Mouse (Mus musculus): ENCODE results near the gene Rassf3. TPM values are rescaled to one million over a fixed set of nuclear protein-coding genes. Genes with fewer than 3 reads are reported as not detected.
A peak's percentile ranks its signal among the peaks of the same experiment; 100 is the strongest.

The Rassf3 gene
- polyA plus RNA-seq, 1 experiment, result 15.5 TPM

DNA sequence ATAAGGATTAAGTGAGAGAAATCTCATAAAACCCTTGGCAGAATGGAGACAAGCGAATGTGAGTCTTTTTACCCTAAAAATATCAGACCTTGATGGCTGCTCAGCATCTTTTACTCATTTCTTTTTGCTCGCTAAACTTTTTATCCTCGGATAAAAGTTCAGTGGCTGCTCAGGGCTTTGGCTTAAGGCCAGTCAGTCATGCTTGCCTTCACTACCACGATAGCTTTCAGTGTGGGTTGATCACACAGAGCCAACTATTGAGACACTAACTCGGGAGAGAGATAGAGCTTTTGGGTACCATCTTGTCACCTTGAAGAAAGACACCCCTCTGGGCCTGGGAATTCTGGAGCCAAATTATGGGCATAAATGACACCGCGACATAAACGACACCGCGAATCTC, 5.0 kb upstream of the Rassf3 start:
- DNase-seq, result no peak
- TF ChIP-seq CTCF (IDR thresholded peaks at IDR 0.05; ENCODE audit: borderline replicate concordance, control insufficient read depth, extremely low read depth, insufficient read depth, low read length, poor library complexity) (no peak), POLR2A (IDR thresholded peaks at IDR 0.05; ENCODE audit: control insufficient read depth, extremely low read depth, insufficient read depth, low read length, poor library complexity) (no peak)
- Histone ChIP-seq H3K4me3 (ENCODE audit: control insufficient read depth, insufficient read depth, low read length) (no peak overlapping the region), H3K4me1 (replicated peaks; ENCODE audit: control insufficient read depth, insufficient read depth, low read length) (peaks cover 3% of the 10 kb centered on the region), H3K27ac (ENCODE audit: control insufficient read depth, insufficient read depth, low read length) (no peak overlapping the region), H3K36me3 (ENCODE audit: control insufficient read depth, insufficient read depth, low read length) (no peaks in the 10 kb centered on the region), H3K27me3 (ENCODE audit: control insufficient read depth, insufficient read depth, low read length) (no peaks in the 10 kb centered on the region)
- WGBS, result 95% methylated on average over 10 of the region's 10 CpGs

DNA sequence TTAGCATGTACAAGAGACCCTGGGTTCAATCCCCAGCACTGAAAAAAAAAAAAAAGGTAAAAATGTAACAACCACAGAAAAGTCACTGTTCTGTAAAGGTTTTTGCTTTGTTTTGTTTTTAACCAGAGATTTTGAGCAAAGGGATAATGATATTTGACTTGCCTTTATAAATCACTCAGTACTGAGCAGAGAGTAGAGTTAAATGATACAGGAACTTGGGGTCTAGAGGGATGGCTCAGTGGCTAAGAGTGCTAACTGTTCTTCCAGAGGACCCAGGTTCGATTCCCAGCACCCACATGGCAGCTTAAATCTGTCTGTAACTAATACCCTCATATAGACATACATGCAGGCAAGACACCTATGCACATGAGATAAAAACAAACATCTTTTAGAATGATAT, 3.8 kb upstream of the Rassf3 start:
- no peaks in the 10 kb centered on the region for H3K27me3 ChIP-seq (ENCODE audit: control insufficient read depth, insufficient read depth, low read length)
- TF ChIP-seq POLR2A (IDR thresholded peaks at IDR 0.05; ENCODE audit: control insufficient read depth, extremely low read depth, insufficient read depth, low read length, poor library complexity) (no peak), CTCF (IDR thresholded peaks at IDR 0.05; ENCODE audit: borderline replicate concordance, control insufficient read depth, extremely low read depth, insufficient read depth, low read length, poor library complexity) (no peak)
- WGBS, result 97% methylated on average over 1 of the region's 1 CpGs
- H3K4me1 ChIP-seq (replicated peaks; ENCODE audit: control insufficient read depth, insufficient read depth, low read length), result peaks cover 12% of the 10 kb centered on the region
- H3K27ac ChIP-seq (ENCODE audit: control insufficient read depth, insufficient read depth, low read length), result no peak overlapping the region
- H3K36me3 ChIP-seq (ENCODE audit: control insufficient read depth, insufficient read depth, low read length), result no peaks in the 10 kb centered on the region
- H3K4me3 ChIP-seq (ENCODE audit: control insufficient read depth, insufficient read depth, low read length), result no peak overlapping the region
- DNase-seq, result no peak

DNA sequence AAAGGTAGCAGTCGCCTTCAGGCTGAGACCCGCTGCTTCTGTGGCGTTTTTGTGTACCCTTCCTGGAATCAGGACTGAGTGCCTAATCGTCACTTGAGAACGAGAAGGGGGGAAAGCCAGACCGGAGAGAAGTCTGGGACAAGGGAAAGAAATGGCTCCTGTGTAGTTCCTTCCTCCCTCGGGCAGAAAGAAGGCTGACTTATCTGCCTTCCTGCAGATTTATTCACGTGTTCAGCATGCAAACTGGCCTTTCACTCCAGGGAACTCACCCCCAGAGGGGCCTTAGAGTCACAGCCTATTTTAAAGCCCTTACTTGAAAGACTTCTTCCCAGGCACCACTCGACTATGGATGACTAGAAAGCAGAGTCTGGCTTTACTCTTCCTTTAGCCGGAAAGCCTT, 1.3 kb upstream of the Rassf3 start:
- WGBS, result 38% methylated on average over 10 of the region's 10 CpGs
- no peaks in the 10 kb centered on the region for H3K36me3 ChIP-seq (ENCODE audit: control insufficient read depth, insufficient read depth, low read length)
- peak overlapping the region; percentile 68; the same call in 1 of the 2 replicates for H3K27ac ChIP-seq (ENCODE audit: control insufficient read depth, insufficient read depth, low read length)
- TF ChIP-seq POLR2A (IDR thresholded peaks at IDR 0.05; ENCODE audit: control insufficient read depth, extremely low read depth, insufficient read depth, low read length, poor library complexity), result no peak
- TF ChIP-seq CTCF (IDR thresholded peaks at IDR 0.05; ENCODE audit: borderline replicate concordance, control insufficient read depth, extremely low read depth, insufficient read depth, low read length, poor library complexity), result no peak
- H3K27me3 ChIP-seq (ENCODE audit: control insufficient read depth, insufficient read depth, low read length), result no peaks in the 10 kb centered on the region
- no peak for DNase-seq
- no peak overlapping the region for H3K4me3 ChIP-seq (ENCODE audit: control insufficient read depth, insufficient read depth, low read length)
- peaks cover 23% of the 10 kb centered on the region for H3K4me1 ChIP-seq (replicated peaks; ENCODE audit: control insufficient read depth, insufficient read depth, low read length)

DNA sequence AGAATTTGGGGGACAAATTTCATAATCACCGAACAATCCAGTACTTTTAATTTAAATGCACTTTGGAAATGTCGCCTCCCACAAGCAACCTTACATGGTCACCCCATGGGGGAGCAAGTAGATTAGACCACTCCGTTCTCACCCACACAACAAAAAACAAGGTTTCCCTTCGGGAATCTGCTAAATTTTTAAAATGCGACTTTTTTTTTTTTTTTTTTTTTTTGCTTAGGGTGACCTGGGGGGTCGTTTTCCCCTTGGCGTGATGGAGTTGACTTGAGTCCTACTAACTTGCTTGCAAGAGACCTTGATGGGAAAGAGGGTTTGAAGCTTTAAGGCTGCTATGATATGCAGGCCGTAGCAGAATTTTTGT, 806 bp upstream of the Rassf3 start:
- 15% methylated on average over 8 of the region's 8 CpGs for WGBS
- no peak for DNase-seq
- TF ChIP-seq POLR2A (IDR thresholded peaks at IDR 0.05; ENCODE audit: control insufficient read depth, extremely low read depth, insufficient read depth, low read length, poor library complexity), result no peak
- TF ChIP-seq CTCF (IDR thresholded peaks at IDR 0.05; ENCODE audit: borderline replicate concordance, control insufficient read depth, extremely low read depth, insufficient read depth, low read length, poor library complexity), result no peak
- H3K27me3 ChIP-seq (ENCODE audit: control insufficient read depth, insufficient read depth, low read length), result no peaks in the 10 kb centered on the region
- H3K4me3 ChIP-seq (ENCODE audit: control insufficient read depth, insufficient read depth, low read length), result peak overlapping the region; percentile 63; the same call in 1 of the 2 replicates
- peaks cover 26% of the 10 kb centered on the region for H3K4me1 ChIP-seq (replicated peaks; ENCODE audit: control insufficient read depth, insufficient read depth, low read length)
- H3K27ac ChIP-seq (ENCODE audit: control insufficient read depth, insufficient read depth, low read length), result no peak overlapping the region
- no peaks in the 10 kb centered on the region for H3K36me3 ChIP-seq (ENCODE audit: control insufficient read depth, insufficient read depth, low read length)

DNA sequence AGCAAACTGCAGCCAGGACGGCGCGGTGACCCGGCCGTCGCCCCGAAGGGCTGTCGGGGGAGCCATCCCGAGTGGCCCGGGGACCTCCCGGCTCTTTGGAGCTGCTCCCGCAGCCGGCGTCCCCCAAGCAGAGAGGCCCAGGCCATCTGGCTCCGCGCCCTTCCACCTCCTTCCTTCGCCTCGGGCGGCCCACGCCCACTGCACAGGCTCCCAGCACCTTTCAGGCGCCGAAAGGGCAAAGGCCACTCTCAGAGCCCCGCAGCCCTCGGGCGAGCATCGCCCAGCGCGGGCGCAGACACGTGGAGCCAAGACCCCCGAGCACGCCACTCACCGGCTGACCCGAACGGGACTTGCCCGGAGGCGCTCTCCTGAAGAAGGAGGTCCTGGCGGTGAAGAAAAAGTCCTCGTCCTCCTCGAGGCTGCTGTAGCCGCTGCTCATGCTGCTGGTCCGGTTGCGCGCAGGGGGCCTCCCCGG, 438 bp downstream of the Rassf3 start:
- Histone ChIP-seq H3K36me3 (ENCODE audit: control insufficient read depth, insufficient read depth, low read length) (no peaks in the 10 kb centered on the region), H3K27me3 (ENCODE audit: control insufficient read depth, insufficient read depth, low read length) (no peaks in the 10 kb centered on the region), H3K27ac (ENCODE audit: control insufficient read depth, insufficient read depth, low read length) (no peak overlapping the region), H3K4me3 (ENCODE audit: control insufficient read depth, insufficient read depth, low read length) (peak overlapping the region; percentile 76), H3K4me1 (replicated peaks; ENCODE audit: control insufficient read depth, insufficient read depth, low read length) (peaks cover 29% of the 10 kb centered on the region)
- WGBS, result under 1% methylated on average over 45 of the region's 45 CpGs
- TF ChIP-seq CTCF (IDR thresholded peaks at IDR 0.05; ENCODE audit: borderline replicate concordance, control insufficient read depth, extremely low read depth, insufficient read depth, low read length, poor library complexity), result no peak
- no peak for TF ChIP-seq POLR2A (IDR thresholded peaks at IDR 0.05; ENCODE audit: control insufficient read depth, extremely low read depth, insufficient read depth, low read length, poor library complexity)
- DNase-seq, result peak; percentile 65

DNA sequence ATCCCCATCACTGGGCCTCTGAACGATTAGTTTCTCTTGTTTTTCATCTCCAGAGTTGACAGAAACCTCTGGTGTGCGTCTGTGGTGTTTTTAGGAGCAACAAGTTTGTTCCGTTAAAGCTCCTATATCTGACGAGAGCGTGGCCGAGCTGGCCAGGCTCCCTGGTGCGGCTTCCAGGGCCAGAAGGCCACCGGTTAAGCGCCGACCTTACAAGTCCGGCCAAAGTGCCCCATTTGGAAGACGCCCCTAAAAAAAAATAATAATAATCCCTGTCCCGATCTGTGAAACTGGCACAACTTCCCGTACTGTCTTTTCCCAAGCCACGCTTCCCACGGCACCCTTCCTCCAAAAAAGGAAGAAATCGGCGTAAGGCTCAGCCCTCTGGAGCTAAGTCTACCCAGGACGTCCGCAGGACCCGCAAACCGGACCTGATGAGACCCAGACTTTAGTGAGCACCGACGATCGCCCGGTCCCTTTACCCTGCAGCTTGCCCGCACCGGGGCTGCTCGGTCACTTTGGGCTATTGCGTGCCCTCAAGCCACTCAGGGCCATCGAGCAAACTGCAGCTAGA, 961 bp downstream of the Rassf3 start:
- WGBS, result 4% methylated on average over 31 of the region's 31 CpGs
- DNase-seq, result no peak
- no peak for TF ChIP-seq POLR2A (IDR thresholded peaks at IDR 0.05; ENCODE audit: control insufficient read depth, extremely low read depth, insufficient read depth, low read length, poor library complexity)
- no peak for TF ChIP-seq CTCF (IDR thresholded peaks at IDR 0.05; ENCODE audit: borderline replicate concordance, control insufficient read depth, extremely low read depth, insufficient read depth, low read length, poor library complexity)
- H3K4me3 ChIP-seq (ENCODE audit: control insufficient read depth, insufficient read depth, low read length), result peak overlapping the region; percentile 76
- no peaks in the 10 kb centered on the region for H3K36me3 ChIP-seq (ENCODE audit: control insufficient read depth, insufficient read depth, low read length)
- no peaks in the 10 kb centered on the region for H3K27me3 ChIP-seq (ENCODE audit: control insufficient read depth, insufficient read depth, low read length)
- no peak overlapping the region for H3K27ac ChIP-seq (ENCODE audit: control insufficient read depth, insufficient read depth, low read length)
- peaks cover 29% of the 10 kb centered on the region for H3K4me1 ChIP-seq (replicated peaks; ENCODE audit: control insufficient read depth, insufficient read depth, low read length)

DNA sequence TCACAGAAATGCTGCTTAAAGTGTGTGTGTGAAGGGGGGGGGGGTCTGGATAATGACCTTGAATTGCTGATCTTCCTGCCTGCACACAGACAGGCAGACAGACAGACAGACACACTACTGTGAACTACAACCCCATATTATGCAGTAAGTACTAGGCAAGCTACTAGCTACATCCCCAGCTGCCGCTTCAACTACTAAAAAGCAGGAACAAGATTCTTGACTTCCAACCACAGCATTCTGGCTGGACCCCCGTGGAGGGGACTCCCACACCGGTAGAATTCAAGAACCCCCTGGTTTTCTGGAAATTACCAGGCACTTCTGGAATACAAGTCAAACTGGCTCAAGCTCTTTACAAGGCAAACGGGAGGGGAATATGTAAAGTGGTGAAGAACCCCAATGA, 1.9 kb downstream of the Rassf3 start:
- 42% methylated on average over 4 of the region's 4 CpGs for WGBS

More for the DNA sequence above, 1.9 kb downstream of the Rassf3 start:
- no peaks in the 10 kb centered on the region for H3K27me3 ChIP-seq (ENCODE audit: control insufficient read depth, insufficient read depth, low read length)
- H3K4me1 ChIP-seq (replicated peaks; ENCODE audit: control insufficient read depth, insufficient read depth, low read length), result peaks cover 29% of the 10 kb centered on the region
- no peaks in the 10 kb centered on the region for H3K36me3 ChIP-seq (ENCODE audit: control insufficient read depth, insufficient read depth, low read length)
- H3K4me3 ChIP-seq (ENCODE audit: control insufficient read depth, insufficient read depth, low read length), result no peak overlapping the region
- no peak overlapping the region; the same call in 1 of the 2 replicates for H3K27ac ChIP-seq (ENCODE audit: control insufficient read depth, insufficient read depth, low read length)
- no peak for DNase-seq
- TF ChIP-seq CTCF (IDR thresholded peaks at IDR 0.05; ENCODE audit: borderline replicate concordance, control insufficient read depth, extremely low read depth, insufficient read depth, low read length, poor library complexity), result no peak
- TF ChIP-seq POLR2A (IDR thresholded peaks at IDR 0.05; ENCODE audit: control insufficient read depth, extremely low read depth, insufficient read depth, low read length, poor library complexity), result no peak

Data from thymus, adult 2 months (tissue).